ENCODE assay signal across 44 mouse cellular contexts in the genomic region with DNA sequence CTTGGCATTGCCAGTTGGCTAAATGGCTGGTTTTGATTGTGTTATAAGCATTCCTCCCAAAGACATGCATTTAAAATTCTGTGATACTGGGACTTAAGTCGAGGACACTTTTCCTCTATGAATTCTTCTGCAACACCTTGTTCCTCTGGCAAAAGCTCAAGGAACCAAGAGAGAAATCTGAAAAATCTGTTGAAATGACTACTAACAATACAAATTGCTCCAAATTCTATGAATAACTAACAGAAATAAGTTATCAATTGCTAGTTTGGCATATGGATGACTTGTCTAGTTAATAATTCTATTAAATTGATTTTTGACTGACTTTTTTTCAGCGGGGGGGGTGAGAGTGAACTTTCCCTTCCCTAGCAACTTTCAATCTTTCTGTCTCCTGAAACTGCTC. TPM values are rescaled to one million over a fixed set of nuclear protein-coding genes. Genes with fewer than 3 reads are reported as not detected.
"Had no signal": no experiment of that assay in that cellular context is flagged by ENCODE, and none has a peak within 500 bp of the region (broad histone marks: within the 10 kb centered on the region; RNA-seq: fewer than 3 reads in every experiment).

No protein-coding gene starts in this region.

- H3K4me2 ChIP-seq: limb, embryonic 12.5 days; limb, embryonic 13.5 days; limb, embryonic 15.5 days; liver, embryonic 11.5 days; liver, embryonic 13.5 days; liver, embryonic 15.5 days; lung, embryonic 14.5 days; lung, embryonic 15.5 days; midbrain, embryonic 11.5 days; midbrain, embryonic 12.5 days; midbrain, embryonic 13.5 days; midbrain, embryonic 15.5 days; neural tube, embryonic 12.5 days; neural tube, embryonic 13.5 days had no signal

- H3K9me3 ChIP-seq: limb, embryonic 10.5 days; limb, embryonic 12.5 days; limb, embryonic 13.5 days; limb, embryonic 15.5 days; liver, embryonic 13.5 days; liver, embryonic 15.5 days; lung, embryonic 15.5 days; midbrain, embryonic 10.5 days; midbrain, embryonic 12.5 days; midbrain, embryonic 13.5 days; midbrain, embryonic 15.5 days; neural tube, embryonic 12.5 days; neural tube, embryonic 13.5 days had no signal

- H3K27me3 ChIP-seq: limb, embryonic 12.5 days; limb, embryonic 13.5 days; limb, embryonic 15.5 days; liver, embryonic 13.5 days; liver, embryonic 15.5 days; lung, embryonic 15.5 days; megakaryocyte, embryonic 14.5 days; midbrain, embryonic 12.5 days; midbrain, embryonic 13.5 days; midbrain, embryonic 15.5 days; neural tube, embryonic 12.5 days; neural tube, embryonic 13.5 days had no signal

- H3K9ac ChIP-seq: limb, embryonic 12.5 days; limb, embryonic 13.5 days; limb, embryonic 15.5 days; liver, embryonic 13.5 days; liver, embryonic 14.5 days; liver, embryonic 15.5 days; lung, embryonic 14.5 days; lung, embryonic 15.5 days; midbrain, embryonic 12.5 days; midbrain, embryonic 13.5 days; midbrain, embryonic 15.5 days; neural tube, embryonic 12.5 days; neural tube, embryonic 13.5 days had no signal

- DNase-seq: left cerebral cortex, postnatal 4 days; liver, embryonic 13.5 days; lung, adult 18-20 months; lung, adult 2 months; lung, embryonic 14.5 days; lung, postnatal 10 days; lung, postnatal 14 days; lung, postnatal 36 days; lung, postnatal 4 days; midbrain, embryonic 14.5 days had no signal

- H3K27ac ChIP-seq: left cerebral cortex, adult 2 months; limb, embryonic 10.5 days; limb, embryonic 12.5 days; limb, embryonic 13.5 days; limb, embryonic 15.5 days; liver, embryonic 13.5 days; liver, embryonic 14.5 days; liver, embryonic 15.5 days; lung, embryonic 15.5 days; macrophage; midbrain, embryonic 10.5 days; midbrain, embryonic 12.5 days; midbrain, embryonic 13.5 days; midbrain, embryonic 15.5 days; neural tube, embryonic 12.5 days; neural tube, embryonic 13.5 days had no signal

- H3K36me3 ChIP-seq: limb, embryonic 10.5 days; limb, embryonic 12.5 days; limb, embryonic 13.5 days; limb, embryonic 15.5 days; liver, embryonic 13.5 days; liver, embryonic 15.5 days; lung, embryonic 15.5 days; midbrain, embryonic 10.5 days; midbrain, embryonic 12.5 days; midbrain, embryonic 13.5 days; midbrain, embryonic 15.5 days; neural tube, embryonic 12.5 days; neural tube, embryonic 13.5 days had no signal

- H3K4me1 ChIP-seq: limb, embryonic 10.5 days; limb, embryonic 12.5 days; limb, embryonic 13.5 days; limb, embryonic 15.5 days; liver, embryonic 15.5 days; lung, embryonic 15.5 days; megakaryocyte, embryonic 14.5 days; midbrain, embryonic 10.5 days; midbrain, embryonic 12.5 days; midbrain, embryonic 13.5 days; midbrain, embryonic 15.5 days; neural tube, embryonic 12.5 days; neural tube, embryonic 13.5 days had no signal

- ATAC-seq: lung, postnatal 0 days; midbrain, embryonic 13.5 days; midbrain, embryonic 15.5 days; midbrain, embryonic 16.5 days had no signal

- H3K4me3 ChIP-seq: left cerebral cortex, adult 2 months; limb, embryonic 10.5 days; limb, embryonic 12.5 days; limb, embryonic 13.5 days; limb, embryonic 15.5 days; liver, embryonic 13.5 days; liver, embryonic 15.5 days; lung, embryonic 15.5 days; megakaryocyte, embryonic 14.5 days; midbrain, embryonic 10.5 days; midbrain, embryonic 12.5 days; midbrain, embryonic 13.5 days; midbrain, embryonic 15.5 days; myocyte; neural tube, embryonic 12.5 days; neural tube, embryonic 13.5 days had no signal

RNA-seq across cellular contexts. Expression of gene Hao2, which starts 23.8 kb away (rescaled TPM):
- total RNA-seq: left cerebral cortex, adult 2 months; left cerebral cortex, adult 8-10 months; left cerebral cortex, postnatal 10 days; left cerebral cortex, postnatal 14 days; left cerebral cortex, postnatal 25 days; left cerebral cortex, postnatal 36 days; left cerebral cortex, postnatal 4 days; megakaryocyte progenitor cell, adult 5-6 weeks; megakaryocyte, adult 5-6 weeks; megakaryocyte-erythroid progenitor cell, adult 5-6 weeks; midbrain, postnatal 0 days; monocyte, adult 5-6 weeks had no signal
- polyA plus RNA-seq: limb, embryonic 10.5 days; limb, embryonic 11.5 days; limb, embryonic 12.5 days; limb, embryonic 15.5 days; lung, adult 2 months; lung, embryonic 14.5 days; lung, postnatal 0 days; macrophage; midbrain, embryonic 11.5 days; midbrain, embryonic 12.5 days; midbrain, embryonic 13.5 days; midbrain, embryonic 14.5 days; midbrain, embryonic 15.5 days; midbrain, embryonic 16.5 days; midbrain, postnatal 0 days; myocyte; neural tube, embryonic 11.5 days; neural tube, embryonic 13.5 days had no signal

RNA-seq across cellular contexts. Expression of gene Hsd3b1, which starts 57.3 kb away (rescaled TPM):
- total RNA-seq: left cerebral cortex, adult 2 months; left cerebral cortex, postnatal 10 days; left cerebral cortex, postnatal 14 days; left cerebral cortex, postnatal 25 days; left cerebral cortex, postnatal 36 days; left cerebral cortex, postnatal 4 days; megakaryocyte progenitor cell, adult 5-6 weeks; megakaryocyte, adult 5-6 weeks; megakaryocyte-erythroid progenitor cell, adult 5-6 weeks; midbrain, postnatal 0 days; monocyte, adult 5-6 weeks had no signal
- polyA plus RNA-seq: limb, embryonic 13.5 days; limb, embryonic 15.5 days; lung, adult 2 months; lung, embryonic 14.5 days; lung, embryonic 15.5 days; lung, embryonic 16.5 days; lung, postnatal 0 days; macrophage; midbrain, embryonic 15.5 days; midbrain, embryonic 16.5 days; myocyte; neural tube, embryonic 13.5 days had no signal
